Mouse (Mus musculus) layer of hippocampus, postnatal 25 days (tissue): ENCODE results near the gene Spef1. TPM values are rescaled to one million over a fixed set of nuclear protein-coding genes. Genes with fewer than 3 reads are reported as not detected.

Source experiments
- DNase-seq, 2 experiments: peaks; one replicate each; pipeline ENCODE4 v3.0.0; 2022; ENCODE audit warnings: mixed read lengths in 2 of 2, low spot score in 1 of 2; ENCODE audit errors: extremely low spot score in 1 of 2
- total RNA-seq, 2 experiments: library from RNA; stranded (reverse); gene quantifications; 2 replicates each; pipeline ENCODE4 v1.2.3; 2021

Spef1 gene
- total RNA-seq, 2 experiments from 2014 or later: 11.2 to 12.4 TPM

DNA sequence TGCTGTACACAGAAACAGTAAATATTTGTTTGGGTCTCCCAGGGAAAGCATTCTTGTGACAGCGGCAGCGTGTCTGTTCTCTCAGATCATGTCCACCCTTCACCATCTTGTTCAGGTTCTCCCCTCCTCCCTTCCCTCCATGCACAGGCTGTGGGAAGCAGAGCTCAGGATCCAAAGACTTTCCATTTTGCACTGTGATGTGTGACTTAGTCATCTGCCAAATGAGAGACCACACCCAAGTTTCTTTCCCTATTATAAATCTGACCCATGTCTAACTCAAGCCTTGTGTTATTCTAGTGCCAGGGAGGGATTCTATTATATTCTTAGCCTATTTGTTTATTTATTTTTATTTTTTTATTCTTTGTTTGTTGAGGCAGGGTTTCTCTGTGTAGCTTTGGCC lies 21.3 kb upstream of the Spef1 start:
- no peak for DNase-seq

DNA sequence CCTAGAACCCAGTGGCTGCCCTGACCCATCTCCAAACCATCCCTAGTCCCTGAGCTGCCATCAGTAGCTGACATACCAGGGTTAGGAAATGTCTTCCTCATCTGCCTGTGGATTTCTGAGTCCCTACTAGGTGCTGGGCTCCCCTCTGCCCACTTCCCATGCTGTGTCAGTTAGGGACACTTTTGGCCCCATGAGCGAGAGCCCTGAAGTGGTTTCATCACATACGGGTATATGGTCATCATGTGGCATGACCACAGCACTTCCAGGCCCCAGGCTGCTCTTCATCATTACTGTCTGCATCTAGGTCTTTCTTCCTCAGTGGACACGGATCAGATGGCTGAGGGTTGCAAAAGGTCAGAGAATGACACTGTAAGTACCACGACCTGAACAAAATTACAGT lies 19.7 kb upstream of the Spef1 start, which contains the start of gene Ap5s1:
Ap5s1 (plus strand) TSS at position 301 of the 400 bp plus-strand sequence.
- DNase-seq: no peak

GRCm38 (mm10) chr2:131205521-131206182 lies 18.6 kb upstream of the Spef1 start:
- DNase-seq: no peak

GRCm38 (mm10) chr2:131204410-131204981 lies 17.4 kb upstream of the Spef1 start:
- DNase-seq: peak; percentile 60

GRCm38 (mm10) chr2:131203816-131204409 lies 16.8 kb upstream of the Spef1 start:
- DNase-seq: no peak

DNA sequence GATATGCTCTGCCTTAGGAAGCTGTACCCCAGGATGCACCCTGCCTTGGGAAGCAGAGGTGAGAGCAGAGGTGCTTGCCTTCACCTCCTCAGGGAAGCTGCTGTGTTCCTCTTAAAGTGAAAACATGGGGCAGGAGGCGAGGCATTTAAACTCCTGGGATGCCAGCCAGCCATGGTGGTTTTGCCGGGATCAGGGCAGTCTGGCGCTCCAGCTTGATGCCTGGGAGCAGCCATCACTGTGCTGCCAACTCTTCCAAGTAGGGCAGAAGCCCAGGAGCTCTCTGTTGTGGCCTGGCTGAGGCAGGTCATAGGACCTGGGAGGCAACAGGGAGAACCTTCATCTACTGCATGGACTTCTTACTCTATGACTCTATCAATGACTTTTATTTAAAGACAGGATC lies 14.2 kb upstream of the Spef1 start:
- no peak for DNase-seq

DNA sequence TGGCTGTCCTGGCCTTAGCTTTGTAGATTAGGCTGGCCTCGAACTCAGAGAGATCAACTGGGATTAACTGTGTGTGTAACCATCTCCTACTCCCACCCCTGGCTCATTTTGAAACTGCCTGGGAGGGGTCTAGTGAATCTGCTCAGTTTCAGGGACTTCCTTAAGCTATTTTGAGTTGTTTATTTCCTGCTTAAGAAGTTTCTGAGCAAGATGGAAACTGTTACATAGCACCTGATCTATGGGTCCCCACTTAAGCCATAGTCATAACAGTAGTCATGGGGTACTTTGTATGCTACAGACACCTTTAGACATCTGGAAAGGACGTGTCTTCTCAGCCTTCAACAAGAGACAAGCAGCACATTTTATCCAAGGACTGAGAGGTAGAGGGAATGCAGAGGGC lies 13.6 kb upstream of the Spef1 start:
- DNase-seq: no peak

GRCm38 (mm10) chr2:131196606-131197316 lies 9.7 kb upstream of the Spef1 start:
- DNase-seq: no peak

GRCm38 (mm10) chr2:131191005-131191390 lies 3.9 kb upstream of the Spef1 start:
- no peak for DNase-seq

GRCm38 (mm10) chr2:131190344-131191004 lies 3.4 kb upstream of the Spef1 start:
- no peak for DNase-seq

DNA sequence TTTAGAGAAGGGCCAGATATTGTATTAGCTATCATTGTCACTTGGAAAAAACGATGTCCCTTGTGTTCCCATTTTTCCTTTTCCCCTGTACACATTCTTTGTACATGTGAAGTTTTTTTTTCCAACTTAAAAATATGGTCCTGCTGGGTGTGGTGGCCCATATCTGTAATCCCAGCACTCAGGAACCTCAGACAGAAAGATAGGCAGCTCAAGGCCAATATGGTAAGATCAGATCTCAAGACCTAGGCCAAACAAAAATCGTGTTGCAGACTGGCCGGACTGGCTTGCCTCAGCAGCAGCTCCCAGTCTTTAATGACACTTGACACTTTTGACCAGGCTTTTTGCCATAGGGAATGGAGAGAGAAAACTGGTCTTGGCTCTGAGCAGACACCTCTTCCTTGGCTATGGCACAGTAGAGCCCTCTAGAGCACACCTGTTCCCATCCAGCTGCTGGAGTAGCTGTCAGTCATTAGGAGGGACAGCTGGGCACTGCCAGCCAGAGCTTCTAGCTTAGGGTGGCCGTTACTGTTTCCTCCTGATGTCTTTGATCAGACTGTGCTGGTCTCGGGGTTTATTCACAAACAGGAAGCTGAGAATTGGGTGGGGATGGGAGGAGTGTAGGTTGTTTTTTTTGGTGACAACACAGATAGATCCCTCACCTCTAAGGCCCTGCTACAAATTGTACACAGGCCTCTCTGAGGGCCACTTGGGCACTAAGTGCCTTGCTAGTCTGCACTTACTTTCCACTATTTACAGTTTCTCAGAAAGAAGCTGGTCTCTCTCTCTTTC lies 2.6 kb upstream of the Spef1 start:
- no peak for DNase-seq

DNA sequence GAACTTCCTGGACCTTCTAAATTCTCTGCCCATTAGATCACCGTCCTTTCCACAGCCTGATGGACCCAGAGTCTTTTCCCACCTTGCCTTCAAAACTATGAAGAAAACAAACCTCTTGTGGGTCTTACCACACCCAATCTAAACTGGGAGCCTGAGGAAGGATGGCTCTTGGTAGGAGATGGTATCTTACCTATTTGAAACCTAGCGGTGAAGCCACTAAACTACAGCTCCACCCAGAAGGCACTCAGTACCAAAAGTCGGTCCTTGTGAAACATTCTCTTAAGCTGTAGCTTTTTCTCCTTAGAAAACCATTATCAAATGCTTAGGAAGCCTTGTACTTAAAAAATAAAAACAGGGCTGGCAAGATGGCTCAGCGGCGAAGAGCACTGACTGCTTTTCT lies 1.2 kb upstream of the Spef1 start:
- no peak for DNase-seq

- DNase-seq: no peak
Observed at GRCm38 (mm10) chr2:131187602-131187922, 480 bp upstream of the Spef1 start.

DNA sequence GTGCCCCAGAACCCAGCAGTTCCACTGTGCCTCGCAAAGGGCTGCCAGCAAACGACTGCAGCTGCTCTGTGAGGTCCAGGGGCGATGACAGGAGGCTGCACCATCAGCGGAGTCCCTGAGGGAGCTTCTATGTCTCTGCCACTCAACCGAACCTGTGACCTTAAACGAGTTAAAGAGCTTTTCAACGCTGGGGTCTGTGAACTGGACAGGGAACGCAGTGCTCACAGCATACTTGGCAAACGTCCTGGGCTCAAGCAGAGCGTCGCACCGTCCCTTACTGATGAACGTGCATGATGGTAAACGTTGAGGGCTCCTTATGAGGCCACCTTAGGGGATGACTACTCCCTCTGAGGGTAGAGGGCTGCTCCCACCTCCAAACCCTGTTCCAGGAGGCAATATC lies 739 bp downstream of the Spef1 start:
- no peak for DNase-seq

DNA sequence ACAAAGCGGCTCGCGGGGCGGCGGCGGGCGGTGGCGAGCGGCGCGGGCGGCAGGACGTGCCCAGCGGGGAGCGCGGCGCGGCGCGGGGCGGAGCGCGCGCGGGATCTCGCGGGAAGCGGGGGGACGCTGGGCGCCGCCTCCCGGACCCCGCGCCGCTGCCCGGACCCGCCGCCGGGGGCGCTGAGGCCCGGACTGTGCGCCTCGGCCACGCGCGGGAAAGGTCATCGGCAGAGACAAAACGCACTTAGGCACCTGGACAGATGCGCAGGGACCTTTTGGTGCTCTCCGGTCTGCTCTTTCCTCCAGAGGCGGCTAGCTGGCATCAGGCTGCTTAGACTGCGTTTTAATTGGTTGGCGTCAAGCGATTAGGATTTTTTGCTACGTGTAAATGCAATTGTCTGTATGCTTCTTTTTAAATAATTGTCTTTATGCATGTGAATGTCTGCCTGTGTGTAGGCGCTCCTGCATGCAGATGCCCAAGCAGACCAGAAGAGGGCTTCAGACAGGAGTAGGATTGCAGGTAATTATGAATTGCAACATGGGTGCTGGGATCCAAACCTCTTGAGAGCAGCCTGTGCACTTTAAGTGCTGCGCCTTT lies 7.0 kb downstream of the Spef1 start, which contains the start of gene Cenpb:
Cenpb (minus strand) TSS at position 78 of the 598 bp plus-strand sequence.
- DNase-seq: peak; percentile 75 to 77

DNA sequence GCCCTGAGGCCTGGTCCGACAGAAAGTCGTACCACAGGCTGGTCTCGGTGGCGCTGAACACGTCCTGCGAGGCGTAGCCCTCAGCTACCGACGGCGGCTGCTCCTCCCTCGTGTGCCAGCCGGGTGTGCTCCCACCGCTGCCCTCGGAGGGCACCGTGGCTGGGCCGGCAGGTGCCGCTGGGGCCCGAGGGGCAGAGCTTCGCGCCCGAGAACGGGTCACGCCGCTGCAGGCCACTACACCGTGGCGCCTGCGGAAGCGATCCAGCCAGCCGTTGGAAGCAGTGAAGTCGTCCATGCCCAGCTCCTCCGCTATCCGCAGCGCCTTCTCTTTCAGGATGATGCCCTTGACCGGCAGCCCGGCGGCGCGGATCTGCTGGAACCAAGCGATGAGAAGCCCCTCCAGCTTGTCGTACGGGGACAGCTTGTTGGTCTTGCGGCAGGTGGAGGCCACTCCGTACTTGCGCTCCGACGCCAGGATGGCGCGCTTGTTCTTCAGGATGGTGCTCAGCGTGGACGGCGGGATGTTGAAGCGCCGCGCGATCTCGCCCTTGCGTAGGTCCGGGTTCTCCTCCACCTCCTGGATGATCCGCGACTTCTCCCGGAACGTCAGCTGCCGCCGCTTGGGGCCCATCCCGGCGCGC lies 7.7 kb downstream of the Spef1 start:
- DNase-seq: peak; percentile 38 to 48

DNA sequence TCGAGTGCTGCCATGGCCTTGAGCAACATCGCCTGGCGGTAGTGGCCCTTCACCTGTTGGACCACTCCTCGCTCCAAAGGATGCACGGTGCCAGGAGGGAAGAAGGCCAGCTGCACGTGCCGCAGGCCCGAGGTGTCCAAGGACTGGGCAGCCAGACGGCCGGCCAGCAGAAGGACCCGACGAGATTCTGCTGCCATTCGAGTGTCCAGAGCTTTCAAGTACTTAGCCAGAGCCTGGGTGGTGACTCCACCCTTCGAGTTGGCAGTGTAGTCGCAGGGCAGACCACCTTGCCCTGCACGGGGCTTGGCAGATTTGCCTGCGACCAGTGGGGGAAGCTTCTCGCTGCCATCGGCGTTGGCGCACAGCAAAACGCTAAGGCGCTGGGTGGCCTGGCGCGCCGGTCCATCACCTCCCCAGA lies 8.2 kb downstream of the Spef1 start:
- no peak for DNase-seq

DNA sequence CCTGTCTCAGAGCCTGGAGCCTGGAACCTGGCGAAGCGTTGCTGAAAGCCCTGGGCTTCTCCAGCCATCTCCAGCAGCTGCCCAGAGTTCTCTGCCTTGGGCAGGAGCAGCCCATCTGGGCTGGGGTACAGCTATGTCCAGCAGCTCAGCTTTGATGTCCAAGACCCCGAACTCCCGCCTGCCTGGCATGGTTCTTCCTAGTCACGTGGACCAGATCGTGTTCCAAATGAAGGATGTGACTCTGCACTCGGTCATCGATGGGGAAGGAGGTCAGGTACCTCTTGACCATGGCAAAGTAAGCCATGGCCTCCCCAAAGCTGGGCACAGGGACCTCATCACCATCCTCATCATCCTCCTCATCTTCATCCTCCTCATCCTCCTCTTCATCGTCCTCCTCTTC lies 9.2 kb downstream of the Spef1 start:
- no peak for DNase-seq

GRCm38 (mm10) chr2:131176491-131176890 lies 10.6 kb downstream of the Spef1 start:
- no peak for DNase-seq
